Mouse (Mus musculus): Measurements from ENCODE around the gene Cdkn2d. TPM values are rescaled to one million over a fixed set of nuclear protein-coding genes. Genes with fewer than 3 reads are reported as not detected.
A peak's percentile ranks its signal among the peaks of the same experiment; 100 is the strongest.

The Cdkn2d gene
- 52.1 and 56.2 TPM in 2 replicates for polyA plus RNA-seq (2015; fragmentation: Nextera tagmentation; extraction: Ambion mirVana)

DNA sequence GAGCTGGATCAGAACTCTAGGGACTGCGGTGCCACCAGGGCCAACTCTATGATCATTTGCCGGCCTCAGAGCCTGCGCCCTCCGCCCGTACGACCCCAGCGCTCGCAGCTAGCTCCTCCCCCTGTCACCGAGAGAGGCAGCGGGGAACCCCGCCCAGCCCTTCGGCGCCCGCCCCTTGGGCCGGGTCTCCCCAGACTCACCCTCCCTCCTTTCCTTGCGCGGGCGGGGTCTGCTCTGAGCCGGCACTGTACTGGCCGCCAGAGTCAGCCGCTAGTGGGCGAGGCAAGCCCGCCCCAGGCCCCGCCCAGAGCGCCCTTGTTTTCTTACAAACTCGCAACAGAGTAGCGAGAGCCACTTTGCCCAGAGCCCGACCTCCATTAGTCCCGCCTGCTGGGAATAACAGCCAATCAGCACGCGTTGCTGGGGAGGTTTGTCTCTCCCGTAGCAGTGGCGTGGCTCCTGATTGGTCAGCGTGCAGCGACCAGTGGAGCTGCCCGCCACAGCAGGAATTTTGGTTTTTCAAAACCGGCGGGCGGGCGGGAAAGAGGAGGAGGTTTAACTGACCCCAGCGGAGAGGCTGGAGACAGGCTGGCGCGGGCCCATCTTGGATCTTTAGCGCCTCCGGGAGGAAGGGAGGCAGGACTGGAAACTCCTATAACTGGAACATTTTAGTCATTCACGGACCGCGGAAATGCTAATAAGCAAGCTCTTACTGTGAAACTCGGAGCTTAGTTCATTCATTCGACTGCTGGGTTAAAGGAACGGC, at the start of gene Cdkn2d:
Gene Cdkn2d (minus strand): TSS at position 386 of the 766 bp plus-strand sequence.
- peaks cover 32% of the 10 kb centered on the region for H3K4me1 ChIP-seq
- peak within 1 kb of the TSS; percentile 87 for H3K27ac ChIP-seq
- H3K4me3 ChIP-seq, result peak within 1 kb of the TSS; percentile 82
- H3K9me3 ChIP-seq, result no peaks in the 10 kb centered on the region
- H3K9ac ChIP-seq, result peak within 1 kb of the TSS; percentile 84
- H3K36me3 ChIP-seq, result 0 out of 2 replicates have a peak, but pooled peaks cover 6% of the 10 kb centered on the region
- H3K27me3 ChIP-seq, result no peaks in the 10 kb centered on the region
- under 1% methylated on average over 51 of the region's 51 CpGs for WGBS
- peak within 1 kb of the TSS; percentile 78 for H3K4me2 ChIP-seq
- ATAC-seq (ENCODE audit: insufficient number of reproducible peaks, insufficient read depth, low FRiP score, low TSS enrichment, low read depth), result peak; percentile 97

DNA sequence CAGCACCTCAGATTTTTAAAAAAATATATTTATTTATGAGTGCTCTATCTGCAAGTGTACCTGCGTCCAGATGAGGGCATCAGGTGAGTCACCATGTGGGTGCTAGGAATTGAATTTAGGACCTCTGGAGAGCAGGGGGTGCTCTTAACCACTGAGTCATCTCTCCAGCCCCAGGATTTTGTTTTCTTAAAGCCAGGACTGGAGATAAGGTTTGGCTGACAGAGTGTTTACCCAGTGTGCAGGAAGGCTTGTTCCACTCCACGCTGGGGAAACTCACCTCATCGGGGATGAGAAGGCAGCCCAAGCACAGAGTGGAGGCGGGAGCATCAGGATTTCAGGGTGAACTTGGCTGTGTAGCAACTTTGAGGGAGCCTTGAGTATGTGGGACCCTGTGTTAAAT, 49.2 kb upstream of the Cdkn2d start:
- Histone ChIP-seq H3K4me2 (no peak overlapping the region), H3K9me3 (no peaks in the 10 kb centered on the region), H3K36me3 (peaks cover 51% of the 10 kb centered on the region), H3K27me3 (no peaks in the 10 kb centered on the region), H3K4me3 (no peak overlapping the region), H3K9ac (no peak overlapping the region), H3K27ac (no peak overlapping the region), H3K4me1 (peaks cover 14% of the 10 kb centered on the region)
- 86% methylated on average over 4 of the region's 4 CpGs for WGBS
- no peak for ATAC-seq (ENCODE audit: insufficient number of reproducible peaks, insufficient read depth, low FRiP score, low TSS enrichment, low read depth)

DNA sequence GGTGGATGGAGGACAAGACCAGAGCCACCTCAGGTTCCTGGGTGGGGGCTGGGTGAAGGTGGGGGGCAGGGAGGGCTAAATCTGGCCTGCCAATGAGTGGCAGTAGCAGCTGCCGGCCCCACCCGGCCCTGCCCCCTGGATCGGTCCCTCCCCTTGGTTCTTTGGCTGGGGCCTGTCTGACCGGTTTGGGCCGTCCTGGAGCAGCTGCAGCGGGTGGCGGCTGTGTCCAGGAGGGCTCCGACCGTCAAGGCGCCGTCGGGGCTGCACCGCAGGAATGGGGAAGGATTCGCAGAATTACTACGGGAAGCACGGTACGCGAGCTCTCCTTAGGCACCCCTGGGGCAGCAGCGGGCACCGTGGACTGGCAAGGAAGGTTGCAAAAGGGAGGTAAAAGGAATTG, 46.4 kb upstream of the Cdkn2d start:
- ATAC-seq (ENCODE audit: insufficient number of reproducible peaks, insufficient read depth, low FRiP score, low TSS enrichment, low read depth), result no peak
- Histone ChIP-seq H3K9me3 (no peaks in the 10 kb centered on the region), H3K27me3 (no peaks in the 10 kb centered on the region), H3K27ac (peak overlapping the region; percentile 69), H3K36me3 (peaks cover 32% of the 10 kb centered on the region), H3K4me1 (peaks cover 22% of the 10 kb centered on the region), H3K4me3 (peak overlapping the region; percentile 40), H3K9ac (peak overlapping the region; percentile 61), H3K4me2 (peak overlapping the region; percentile 43)
- 20% methylated on average over 16 of the region's 20 CpGs for WGBS

DNA sequence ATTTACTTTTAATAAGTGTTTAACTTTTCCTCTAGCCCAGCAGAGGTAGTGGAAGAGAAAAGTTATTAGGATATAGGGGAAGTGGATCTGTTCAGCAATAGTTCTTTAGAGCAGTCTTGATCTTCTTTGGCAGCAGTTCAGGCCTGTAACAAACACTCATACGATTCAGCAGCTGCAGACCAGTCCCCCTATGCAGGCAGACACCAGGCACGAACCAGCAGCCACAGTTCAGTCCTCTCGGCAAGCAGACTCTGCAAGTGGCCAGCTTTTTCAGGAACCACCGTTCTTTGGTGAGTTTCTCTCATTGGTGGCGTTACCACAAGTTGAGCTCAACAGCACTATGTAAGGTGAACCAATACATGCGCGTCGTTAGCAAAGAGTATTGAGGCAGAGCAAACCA, 45.3 kb upstream of the Cdkn2d start:
- 87% methylated on average over 8 of the region's 8 CpGs for WGBS
- Histone ChIP-seq H3K27me3 (no peaks in the 10 kb centered on the region), H3K9me3 (no peaks in the 10 kb centered on the region), H3K4me1 (peaks cover 32% of the 10 kb centered on the region), H3K4me3 (no peak overlapping the region), H3K27ac (no peak overlapping the region), H3K36me3 (peaks cover 20% of the 10 kb centered on the region), H3K9ac (no peak overlapping the region), H3K4me2 (no peak overlapping the region)
- ATAC-seq (ENCODE audit: insufficient number of reproducible peaks, insufficient read depth, low FRiP score, low TSS enrichment, low read depth), result no peak

DNA sequence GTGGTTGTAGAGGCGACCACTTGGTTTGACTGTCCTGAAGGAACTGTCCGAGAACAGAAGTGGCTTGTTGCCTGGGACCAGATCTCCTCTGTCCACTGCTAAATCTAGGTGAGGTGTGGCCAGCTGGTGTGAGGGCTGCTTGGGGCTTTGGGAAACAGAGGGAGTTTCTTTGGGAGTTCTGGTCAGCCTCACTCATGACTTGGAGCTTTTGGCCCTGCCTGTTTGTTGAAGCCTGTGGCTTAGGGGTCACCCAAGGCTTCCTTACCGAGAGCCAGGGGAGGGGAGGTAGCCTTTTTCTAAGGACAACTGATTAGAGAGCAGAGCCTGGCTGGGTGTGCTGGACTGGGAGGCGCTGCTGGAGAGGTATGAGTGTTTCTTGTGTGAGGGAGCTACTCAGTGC, 44.2 kb upstream of the Cdkn2d start:
- Histone ChIP-seq H3K4me2 (no peak overlapping the region), H3K27me3 (no peaks in the 10 kb centered on the region), H3K4me1 (peaks cover 32% of the 10 kb centered on the region), H3K9me3 (no peaks in the 10 kb centered on the region), H3K36me3 (peaks cover 14% of the 10 kb centered on the region), H3K9ac (no peak overlapping the region), H3K27ac (no peak overlapping the region), H3K4me3 (no peak overlapping the region)
- ATAC-seq (ENCODE audit: insufficient number of reproducible peaks, insufficient read depth, low FRiP score, low TSS enrichment, low read depth), result no peak
- WGBS, result 81% methylated on average over 4 of the region's 4 CpGs

DNA sequence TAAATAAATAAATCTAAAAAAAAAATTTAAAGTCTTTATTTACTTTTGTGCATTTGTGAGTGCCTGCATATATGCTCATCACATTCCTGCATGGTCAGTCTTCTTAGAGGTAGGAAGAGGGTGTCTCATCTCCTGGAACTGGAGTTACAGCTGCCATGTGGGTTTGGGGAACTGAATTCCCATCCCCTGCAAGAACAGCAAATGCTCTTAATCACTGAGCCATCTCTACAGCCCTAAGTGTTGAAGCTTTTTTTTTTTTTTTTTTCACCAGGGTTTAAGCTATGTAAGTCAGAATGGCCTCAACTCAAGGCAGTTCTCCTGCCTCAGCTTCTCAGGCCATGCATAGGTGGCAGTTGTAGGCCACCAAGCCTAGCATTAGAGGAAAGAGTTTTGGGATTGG, 43.5 kb upstream of the Cdkn2d start:
- Histone ChIP-seq H3K4me3 (no peak overlapping the region), H3K4me1 (peaks cover 32% of the 10 kb centered on the region), H3K27ac (no peak overlapping the region), H3K27me3 (no peaks in the 10 kb centered on the region), H3K9ac (no peak overlapping the region), H3K4me2 (no peak overlapping the region), H3K9me3 (no peaks in the 10 kb centered on the region), H3K36me3 (peaks cover 9% of the 10 kb centered on the region)
- ATAC-seq (ENCODE audit: insufficient number of reproducible peaks, insufficient read depth, low FRiP score, low TSS enrichment, low read depth), result no peak

DNA sequence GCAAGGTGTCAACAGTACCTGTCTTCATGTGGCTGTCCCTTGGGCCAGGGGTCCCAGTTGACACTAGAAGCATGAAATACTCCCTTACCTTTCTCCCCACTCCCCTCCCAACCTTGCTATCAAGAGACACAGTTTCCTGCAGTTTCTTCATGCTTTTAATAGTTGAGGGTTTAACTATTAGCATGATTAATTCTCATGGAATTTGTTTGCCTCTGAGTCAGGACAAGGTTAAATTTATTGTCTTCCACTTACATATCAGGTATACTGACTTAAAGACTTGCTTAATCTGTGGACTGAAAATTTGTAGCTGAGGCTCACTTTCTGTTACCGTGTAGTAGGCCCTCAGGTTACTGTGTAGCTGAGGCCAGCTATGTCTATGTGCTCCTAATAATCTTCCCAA, 42.3 kb upstream of the Cdkn2d start:
- no peaks in the 10 kb centered on the region for H3K9me3 ChIP-seq

DNA sequence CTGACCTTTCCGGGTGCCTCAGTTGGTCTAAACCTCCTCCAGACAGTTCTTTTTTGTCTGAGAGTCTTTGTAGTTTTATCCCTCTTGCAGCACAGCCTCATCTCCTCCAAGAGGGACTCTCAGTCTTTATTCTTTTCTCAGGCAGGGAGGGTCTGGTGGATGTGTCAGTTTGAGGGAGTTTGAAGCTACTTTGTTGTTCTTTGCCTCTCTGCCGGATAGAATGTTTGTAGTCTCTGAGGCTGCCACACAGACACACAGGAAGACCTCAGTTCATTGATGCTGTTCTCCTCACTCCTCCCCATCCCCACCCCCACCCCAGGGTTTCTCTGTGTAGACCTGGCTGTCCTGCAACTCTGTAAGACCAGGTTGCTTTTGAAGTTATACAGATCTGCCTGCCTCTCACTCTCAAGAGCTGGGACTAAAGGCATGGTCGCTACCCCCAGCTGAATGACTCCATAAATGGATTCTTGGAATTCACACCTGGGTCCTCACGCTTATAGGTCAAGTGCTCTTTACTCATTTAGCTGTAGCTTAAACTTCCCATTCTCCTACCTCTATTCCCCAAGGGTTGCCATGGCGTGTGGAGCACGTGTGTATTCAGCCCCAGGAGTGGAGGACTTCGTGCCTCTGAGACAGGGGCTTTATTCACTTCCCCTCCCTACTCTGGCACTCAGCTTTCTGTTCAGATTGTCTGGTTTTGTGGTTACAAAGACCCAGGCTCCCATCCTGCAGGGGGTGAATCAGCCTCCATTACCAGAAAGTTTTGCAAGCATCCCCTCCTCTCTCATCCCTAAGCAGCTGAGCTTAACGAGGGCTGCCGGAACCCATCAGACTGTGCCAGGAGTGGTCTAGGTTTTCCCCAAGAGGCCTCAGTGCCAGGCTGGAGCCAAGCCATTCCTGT, 41.2 kb upstream of the Cdkn2d start:
- Histone ChIP-seq H3K4me1 (peaks cover 25% of the 10 kb centered on the region), H3K36me3 (0 out of 2 replicates have a peak, but pooled peaks cover 4% of the 10 kb centered on the region), H3K4me3 (no peak overlapping the region), H3K9me3 (no peaks in the 10 kb centered on the region), H3K9ac (peak overlapping the region; percentile 17; the same call in 1 of the 2 replicates), H3K27me3 (no peaks in the 10 kb centered on the region), H3K4me2 (peak overlapping the region; percentile 24; the same call in 1 of the 2 replicates), H3K27ac (peak overlapping the region; percentile 58)
- ATAC-seq (ENCODE audit: insufficient number of reproducible peaks, insufficient read depth, low FRiP score, low TSS enrichment, low read depth), result no peak
- WGBS, result 29% methylated on average over 9 of the region's 9 CpGs

More for the DNA sequence above, 42.3 kb upstream of the Cdkn2d start:
- Histone ChIP-seq H3K4me3 (no peak overlapping the region), H3K27ac (no peak overlapping the region), H3K4me2 (no peak overlapping the region), H3K9ac (0 out of 2 replicates have a peak overlapping the region, but pooled peaks have one; percentile 17), H3K36me3 (0 out of 2 replicates have a peak, but pooled peaks cover 4% of the 10 kb centered on the region), H3K27me3 (no peaks in the 10 kb centered on the region), H3K4me1 (peaks cover 32% of the 10 kb centered on the region)
- ATAC-seq (ENCODE audit: insufficient number of reproducible peaks, insufficient read depth, low FRiP score, low TSS enrichment, low read depth), result no peak
- WGBS, result 76% methylated on average over 1 of the region's 1 CpGs

DNA sequence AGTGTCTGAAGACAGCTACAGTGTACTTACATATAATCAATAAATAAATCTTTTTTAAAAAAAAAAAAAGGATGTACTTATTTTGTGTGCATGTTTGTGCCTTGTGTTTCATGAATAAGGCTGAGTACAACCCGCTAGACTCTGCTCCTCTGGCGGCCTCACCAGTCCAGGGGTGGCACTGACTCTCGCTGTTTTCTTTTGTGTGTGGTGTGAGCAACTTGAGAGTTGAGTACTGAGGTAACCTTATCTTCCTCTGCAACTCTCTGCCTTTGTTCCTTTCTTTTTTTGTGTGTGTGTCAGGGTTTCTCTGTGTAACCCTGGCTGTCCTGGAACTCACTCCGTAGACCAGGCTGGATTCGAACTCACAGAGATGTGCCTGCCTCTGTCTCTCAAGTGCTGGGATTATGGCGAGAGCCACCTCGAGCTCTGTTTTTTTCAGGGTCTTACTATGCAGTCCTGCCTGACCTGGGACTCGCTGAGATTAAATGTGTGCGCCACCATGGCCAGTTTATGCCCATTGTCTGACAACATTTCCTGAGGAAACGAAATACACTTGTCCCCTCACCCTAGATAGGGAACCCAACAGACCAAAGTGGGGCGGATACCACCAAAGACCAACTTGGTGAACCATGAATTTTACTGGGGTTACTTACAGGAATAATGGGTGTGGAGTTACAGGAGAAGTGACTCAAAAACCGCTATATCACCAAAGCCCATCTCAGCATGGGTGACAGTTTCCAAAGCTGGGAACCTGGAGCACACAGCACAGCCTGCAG, 40.3 kb upstream of the Cdkn2d start:
- Histone ChIP-seq H3K36me3 (peaks cover 6% of the 10 kb centered on the region; the same call in 1 of the 2 replicates), H3K4me3 (no peak overlapping the region), H3K27ac (peak overlapping the region; percentile 58; the same call in 1 of the 2 replicates), H3K9me3 (no peaks in the 10 kb centered on the region), H3K4me1 (peaks cover 19% of the 10 kb centered on the region), H3K4me2 (no peak overlapping the region), H3K27me3 (no peaks in the 10 kb centered on the region), H3K9ac (no peak overlapping the region)
- WGBS, result 91% methylated on average over 12 of the region's 12 CpGs
- no peak for ATAC-seq (ENCODE audit: insufficient number of reproducible peaks, insufficient read depth, low FRiP score, low TSS enrichment, low read depth)

DNA sequence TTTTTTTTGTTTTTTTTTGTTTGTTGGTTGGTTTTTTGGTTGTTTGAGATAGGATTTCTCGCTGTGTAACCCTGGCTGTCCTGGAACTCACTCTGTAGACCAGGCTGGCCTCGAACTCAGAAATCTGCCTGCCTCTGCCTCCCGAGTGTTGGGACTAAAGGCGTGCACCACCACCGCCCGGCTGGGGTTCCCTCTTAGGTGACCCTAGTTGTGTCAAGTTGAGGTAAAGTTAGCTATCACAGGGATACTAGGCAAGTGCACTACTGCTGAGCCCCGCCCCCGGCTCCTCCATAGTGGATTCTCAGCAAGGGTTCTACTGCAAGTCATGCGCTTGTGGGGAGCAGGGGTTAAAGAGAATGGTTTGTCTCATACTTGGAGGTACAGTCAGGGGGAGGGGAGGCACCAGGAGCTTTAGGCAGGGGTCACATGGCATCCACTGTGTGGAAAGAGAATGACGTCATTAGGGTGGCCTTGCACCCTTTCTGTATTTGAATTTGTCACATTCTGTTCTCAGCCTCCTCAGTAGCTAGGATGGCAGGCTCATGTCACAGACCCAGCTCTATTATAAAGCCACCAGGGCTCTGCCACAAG, 38.6 kb upstream of the Cdkn2d start:
- no peaks in the 10 kb centered on the region for H3K27me3 ChIP-seq
- no peaks in the 10 kb centered on the region for H3K9me3 ChIP-seq
- no peak for ATAC-seq (ENCODE audit: insufficient number of reproducible peaks, insufficient read depth, low FRiP score, low TSS enrichment, low read depth)
- no peak overlapping the region for H3K4me2 ChIP-seq
- 93% methylated on average over 10 of the region's 10 CpGs for WGBS
- H3K9ac ChIP-seq, result no peak overlapping the region
- H3K4me1 ChIP-seq, result peaks cover 18% of the 10 kb centered on the region
- H3K27ac ChIP-seq, result no peak overlapping the region
- no peak overlapping the region for H3K4me3 ChIP-seq
- H3K36me3 ChIP-seq, result peaks cover 13% of the 10 kb centered on the region; the same call in 1 of the 2 replicates

DNA sequence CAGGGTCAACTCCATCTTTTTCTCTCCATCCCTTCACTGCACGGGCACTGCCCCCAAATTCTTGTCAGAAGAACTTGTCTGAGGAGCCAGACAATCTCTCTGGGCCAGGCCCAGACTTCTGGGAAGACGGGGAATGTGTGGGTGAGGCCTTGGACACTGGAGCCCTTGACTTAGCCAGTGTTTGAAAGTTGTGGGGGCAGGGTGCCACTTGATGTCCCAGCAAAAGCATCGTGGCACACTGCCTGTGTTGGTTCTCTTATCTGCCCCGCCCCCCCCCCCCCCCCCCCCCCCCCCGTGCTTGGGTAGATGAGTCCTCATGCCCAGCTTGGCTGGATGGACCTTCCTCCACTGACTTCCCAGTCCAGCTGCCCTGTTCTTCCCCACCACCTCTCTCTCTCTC, 37.8 kb upstream of the Cdkn2d start:
- no peaks in the 10 kb centered on the region for H3K9me3 ChIP-seq
- no peak for ATAC-seq (ENCODE audit: insufficient number of reproducible peaks, insufficient read depth, low FRiP score, low TSS enrichment, low read depth)
- H3K36me3 ChIP-seq, result peaks cover 16% of the 10 kb centered on the region; the same call in 1 of the 2 replicates
- no peaks in the 10 kb centered on the region for H3K27me3 ChIP-seq
- no peak overlapping the region for H3K4me2 ChIP-seq
- peaks cover 18% of the 10 kb centered on the region for H3K4me1 ChIP-seq
- no peak overlapping the region for H3K4me3 ChIP-seq
- no peak overlapping the region for H3K9ac ChIP-seq
- H3K27ac ChIP-seq, result no peak overlapping the region
- WGBS, result 76% methylated on average over 3 of the region's 5 CpGs
